Mouse (Mus musculus): Measurements from ENCODE around the gene Orai3.

DNA sequence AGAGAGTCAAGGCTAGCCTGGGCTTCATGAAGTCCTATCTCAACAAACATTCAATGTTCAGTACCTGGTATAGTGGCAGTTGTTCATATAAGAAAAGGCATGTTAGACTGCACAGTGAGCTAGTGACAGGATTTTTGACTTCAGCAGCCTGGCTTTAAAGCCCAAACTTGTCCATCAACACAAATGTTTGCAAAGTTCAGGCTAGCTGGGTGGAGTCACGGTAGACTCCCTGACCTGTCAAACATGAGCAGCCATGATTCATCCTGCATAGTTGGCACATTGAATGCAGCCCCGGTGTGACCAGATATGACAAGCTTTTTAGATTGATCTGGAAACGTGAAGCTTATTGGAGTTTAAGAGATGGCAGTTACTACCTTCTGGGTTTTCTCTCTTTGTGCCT lies 2.5 kb downstream of the Orai3 start:
- no peak for TF ChIP-seq CTCF (IDR thresholded peaks at IDR 0.05; ENCODE audit: low read depth)
- TF ChIP-seq EP300 (IDR thresholded peaks at IDR 0.05; ENCODE audit: low read depth): no peak

Measured in liver, postnatal 0 days (tissue).